32 mouse cellular contexts compared by ENCODE assay signal in genomic region chr9:97420896-97421295, GRCm38 (mm10). TPM values are rescaled to one million over a fixed set of nuclear protein-coding genes. Genes with fewer than 3 reads are reported as not detected.
DNase-seq lines count a peak whose midpoint lies in the region; ATAC-seq and TF ChIP-seq lines count a peak whose summit lies in the region.
"Had no signal": no experiment of that assay in that cellular context is flagged by ENCODE, and none has a peak within 500 bp of the region (broad histone marks: within the 10 kb centered on the region; RNA-seq: fewer than 3 reads in every experiment).

No protein-coding gene starts in this region.

- H3K27me3 ChIP-seq in heart, adult 2 months (ENCODE audit: control insufficient read depth, insufficient read depth, low read length), result no peaks in the 10 kb centered on the region
- H3K27me3 ChIP-seq in kidney, embryonic 15.5 days, result no peaks in the 10 kb centered on the region
- no peaks in the 10 kb centered on the region for H3K27me3 ChIP-seq in kidney, postnatal 0 days (ENCODE audit: insufficient read depth, low read length)
- no peaks in the 10 kb centered on the region for H3K27me3 ChIP-seq in forebrain, embryonic 12.5 days
- H3K27me3 ChIP-seq: CH12.LX; embryonic facial prominence, embryonic 13.5 days; embryonic facial prominence, embryonic 15.5 days; forebrain, embryonic 13.5 days; forebrain, embryonic 15.5 days had no signal

- H3K36me3 ChIP-seq in heart, adult 2 months (ENCODE audit: control insufficient read depth, insufficient read depth, low read length), result no peaks in the 10 kb centered on the region
- H3K36me3 ChIP-seq in kidney, embryonic 15.5 days, result no peaks in the 10 kb centered on the region
- H3K36me3 ChIP-seq in kidney, postnatal 0 days (ENCODE audit: insufficient read depth, low read length), result no peaks in the 10 kb centered on the region
- H3K36me3 ChIP-seq in forebrain, embryonic 12.5 days (replicated peaks), result no peaks in the 10 kb centered on the region
- H3K36me3 ChIP-seq: embryonic facial prominence, embryonic 13.5 days; embryonic facial prominence, embryonic 15.5 days; forebrain, embryonic 10.5 days; forebrain, embryonic 15.5 days; G1E had no signal

- TF ChIP-seq CTCF in heart, adult 2 months (IDR thresholded peaks at IDR 0.05), result no peak
- TF ChIP-seq CTCF in kidney, postnatal 0 days (IDR thresholded peaks at IDR 0.05; ENCODE audit: low read depth), result no peak

- H3K9ac ChIP-seq in heart, adult 2 months (ENCODE audit: low read depth, low read length), result no peak overlapping the region
- no peak overlapping the region for H3K9ac ChIP-seq in kidney, embryonic 15.5 days
- H3K9ac ChIP-seq in kidney, postnatal 0 days (ENCODE audit: low read depth, low read length), result no peak overlapping the region
- no peak overlapping the region for H3K9ac ChIP-seq in forebrain, embryonic 12.5 days
- H3K9ac ChIP-seq: embryonic facial prominence, embryonic 13.5 days; embryonic facial prominence, embryonic 15.5 days; forebrain, embryonic 13.5 days; forebrain, embryonic 15.5 days had no signal

- H3K4me2 ChIP-seq in kidney, embryonic 15.5 days, result no peak overlapping the region
- H3K4me2 ChIP-seq in kidney, postnatal 0 days (ENCODE audit: low read length), result no peak overlapping the region
- H3K4me2 ChIP-seq in forebrain, embryonic 12.5 days, result no peak overlapping the region
- H3K4me2 ChIP-seq: embryonic facial prominence, embryonic 13.5 days; embryonic facial prominence, embryonic 15.5 days; forebrain, embryonic 13.5 days; forebrain, embryonic 15.5 days had no signal

- intact Hi-C loops in heart, adult 2 months (cut with DNase I), result no loop called here

- H3K4me3 ChIP-seq in heart, adult 2 months, result no peak overlapping the region
- H3K4me3 ChIP-seq in kidney, embryonic 15.5 days (replicated peaks), result no peak overlapping the region
- no peak overlapping the region for H3K4me3 ChIP-seq in kidney, postnatal 0 days (replicated peaks; ENCODE audit: low read depth, low read length)
- no peak overlapping the region for H3K4me3 ChIP-seq in forebrain, embryonic 12.5 days (replicated peaks)
- H3K4me3 ChIP-seq: embryonic facial prominence, embryonic 13.5 days; embryonic facial prominence, embryonic 15.5 days; erythroblast, embryonic 14.5 days; forebrain, embryonic 10.5 days; forebrain, embryonic 13.5 days; forebrain, embryonic 15.5 days had no signal

- no peaks in the 10 kb centered on the region for H3K79me2 ChIP-seq in heart, adult 2 months (replicated peaks; ENCODE audit: control insufficient read depth, insufficient read depth, low read length)

- peak; percentile 33 for DNase-seq in heart, adult 11 months
- DNase-seq in heart, adult 2 months, result no peak
- no peak for DNase-seq in kidney, postnatal 14 days
- peak; percentile 24 for DNase-seq in kidney, postnatal 0 days (ENCODE audit: low spot score)
- DNase-seq in kidney, adult 8-10 months, result no peak
- peak; percentile 9 for DNase-seq in retina, postnatal 1 day
- DNase-seq: adrenal gland, adult 2 months; adrenal gland, postnatal 10 days; adrenal gland, postnatal 25 days; B cell, adult 2 months; cerebellum, adult 11 months; cerebellum, adult 18-20 months; cerebellum, adult 8-10 months; cerebellum, adult 9-11 months; cerebellum, postnatal 14 days; cerebellum, postnatal 36 days; embryo, embryonic 11 days had no signal

- H3K4me1 ChIP-seq in heart, adult 2 months (ENCODE audit: control insufficient read depth, insufficient read depth, low read length), result no peaks in the 10 kb centered on the region
- H3K4me1 ChIP-seq in kidney, embryonic 15.5 days, result peaks cover 11% of the 10 kb centered on the region
- H3K4me1 ChIP-seq in kidney, postnatal 0 days (replicated peaks; ENCODE audit: insufficient read depth, low read length), result 0 out of 2 replicates have a peak, but pooled peaks cover 8% of the 10 kb centered on the region
- no peaks in the 10 kb centered on the region for H3K4me1 ChIP-seq in forebrain, embryonic 12.5 days
- H3K4me1 ChIP-seq: embryonic facial prominence, embryonic 13.5 days; embryonic facial prominence, embryonic 15.5 days; forebrain, embryonic 10.5 days; forebrain, embryonic 13.5 days; forebrain, embryonic 15.5 days had no signal

- no peak for TF ChIP-seq POLR2A in heart, adult 2 months (IDR thresholded peaks at IDR 0.05; ENCODE audit: insufficient read depth, low read depth, low read length)

- H3K9me3 ChIP-seq in kidney, embryonic 15.5 days (replicated peaks), result no peaks in the 10 kb centered on the region
- no peaks in the 10 kb centered on the region for H3K9me3 ChIP-seq in kidney, postnatal 0 days (replicated peaks; ENCODE audit: low read length)
- H3K9me3 ChIP-seq in forebrain, embryonic 12.5 days, result no peaks in the 10 kb centered on the region
- H3K9me3 ChIP-seq: embryonic facial prominence, embryonic 13.5 days; embryonic facial prominence, embryonic 15.5 days; forebrain, embryonic 10.5 days; forebrain, embryonic 13.5 days; forebrain, embryonic 15.5 days had no signal

- WGBS in heart, adult 2 months, result 55% methylated on average over 5 of the region's 5 CpGs
- 38% methylated on average over 5 of the region's 5 CpGs for WGBS in kidney, embryonic 15.5 days
- 36% methylated on average over 5 of the region's 5 CpGs for WGBS in kidney, postnatal 0 days
- 73% methylated on average over 5 of the region's 5 CpGs for WGBS in forebrain, embryonic 12.5 days

- TF ChIP-seq EP300 in heart, adult 2 months (IDR thresholded peaks at IDR 0.05; ENCODE audit: insufficient read depth, low read depth, low read length), result no peak

- peak; percentile 79 for ATAC-seq in kidney, embryonic 15.5 days (replicated peaks; ENCODE audit: low FRiP score)
- ATAC-seq in kidney, postnatal 0 days (replicated peaks; ENCODE audit: low FRiP score, low read depth), result no peak
- no peak for ATAC-seq in forebrain, embryonic 12.5 days (ENCODE audit: low FRiP score)
- ATAC-seq: CD4-positive, CD25-positive, alpha-beta regulatory T cell, adult 4 months; forebrain, embryonic 13.5 days; forebrain, embryonic 15.5 days had no signal

- no peak overlapping the region for H3K27ac ChIP-seq in heart, adult 2 months
- no peak overlapping the region for H3K27ac ChIP-seq in kidney, embryonic 15.5 days
- H3K27ac ChIP-seq in kidney, postnatal 0 days, result no peak overlapping the region
- H3K27ac ChIP-seq in forebrain, embryonic 12.5 days, result no peak overlapping the region
- H3K27ac ChIP-seq: embryonic facial prominence, embryonic 13.5 days; embryonic facial prominence, embryonic 15.5 days; forebrain, embryonic 10.5 days; forebrain, embryonic 13.5 days; forebrain, embryonic 15.5 days had no signal

RNA-seq across cellular contexts. Expression of gene Trim42, which starts 51.1 kb away (rescaled TPM):
- total RNA-seq in heart, adult 2 months (2021), result not detected
- polyA plus RNA-seq in heart, adult 2 months (2012; rRNA removed), result not detected in 2 replicates
- not detected in 2 replicates for polyA plus RNA-seq in kidney, embryonic 15.5 days (2015; fragmentation: Nextera tagmentation; extraction: Ambion mirVana)
- not detected in 2 replicates for polyA plus RNA-seq in kidney, postnatal 0 days (2015; fragmentation: Nextera tagmentation; extraction: Ambion mirVana)
- polyA plus RNA-seq in forebrain, embryonic 12.5 days (2016; fragmentation: Nextera tagmentation; extraction: Ambion mirVana), result not detected in 2 replicates
- total RNA-seq: adrenal gland, adult 2 months; adrenal gland, postnatal 10 days; adrenal gland, postnatal 25 days; adrenal gland, postnatal 4 days; CH12.LX; common myeloid progenitor, adult 5-6 weeks; G1E had no signal
- polyA plus RNA-seq: adrenal gland, adult 2 months; brain, embryonic 14.5 days; CD4-positive, CD25-positive, alpha-beta regulatory T cell, adult 4 months; embryonic facial prominence, embryonic 11.5 days; embryonic facial prominence, embryonic 13.5 days; embryonic facial prominence, embryonic 15.5 days; erythroblast, embryonic 14.5 days; forebrain, embryonic 10.5 days; forebrain, embryonic 13.5 days; forebrain, embryonic 15.5 days; G1E had no signal

Comparison
In these comparisons a context has a peak if more than half of its experiments do, and no peak if none do; other contexts are left out.
1. DNase-seq: peak in heart, adult 11 months (single experiment), kidney, postnatal 0 days (single experiment) and retina, postnatal 1 day (single experiment); none in heart, adult 2 months (0 of 2), kidney, postnatal 14 days (single experiment) and kidney, adult 8-10 months (0 of 2).